Mouse (Mus musculus): ENCODE results near the gene Psrc1.

Psrc1 gene

DNA sequence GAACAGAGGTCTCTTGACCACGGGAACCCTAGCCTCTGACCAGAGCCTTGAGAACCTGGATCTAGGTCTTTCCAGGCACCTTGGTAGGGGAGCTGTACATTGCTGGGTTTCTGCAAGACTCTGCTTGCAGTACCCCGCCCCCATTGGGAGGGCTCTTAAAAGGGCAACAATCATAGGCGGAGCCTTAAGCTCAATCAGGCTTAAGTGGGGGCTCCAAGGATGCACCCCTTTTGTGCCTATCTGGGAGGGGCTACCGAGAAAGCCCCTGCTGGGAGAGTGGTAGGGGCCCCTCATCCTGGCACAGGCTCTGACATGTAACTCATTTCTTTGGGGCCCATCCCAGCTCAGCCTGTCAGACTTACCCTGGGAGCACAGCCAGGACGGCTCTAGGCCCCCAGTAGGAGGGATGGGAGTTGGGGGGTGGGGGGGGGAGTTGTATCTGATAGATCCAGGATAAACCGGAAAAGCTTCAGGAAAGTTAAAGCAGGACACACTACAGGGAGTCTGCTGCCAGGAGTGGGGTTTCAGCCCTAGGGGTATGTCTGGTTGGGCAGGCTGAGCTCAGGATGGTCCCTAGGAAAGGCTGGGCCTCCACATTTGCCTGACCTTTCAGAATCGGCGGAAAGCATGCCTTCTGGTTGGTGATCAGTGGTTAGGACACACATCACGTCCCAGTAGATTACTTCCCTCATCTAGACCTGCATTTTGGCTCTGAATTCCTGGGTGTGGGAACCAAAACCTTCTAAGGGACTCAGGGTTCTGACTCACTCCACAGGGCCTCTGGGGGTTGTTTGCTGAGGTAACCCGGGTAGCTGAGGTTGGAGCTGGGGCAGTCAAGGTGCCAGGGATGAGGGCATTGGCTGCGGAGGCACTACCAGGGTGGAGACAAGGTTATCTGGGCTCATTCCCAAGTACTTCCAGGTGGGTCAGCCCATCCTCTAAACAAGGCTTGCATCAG is 40.5 kb downstream of the Psrc1 start:
- no peak for DNase-seq (ENCODE audit: low spot score)

GRCm38 (mm10) chr3:108424944-108425623 is 41.4 kb downstream of the Psrc1 start:
- DNase-seq (ENCODE audit: low spot score): no peak

DNA sequence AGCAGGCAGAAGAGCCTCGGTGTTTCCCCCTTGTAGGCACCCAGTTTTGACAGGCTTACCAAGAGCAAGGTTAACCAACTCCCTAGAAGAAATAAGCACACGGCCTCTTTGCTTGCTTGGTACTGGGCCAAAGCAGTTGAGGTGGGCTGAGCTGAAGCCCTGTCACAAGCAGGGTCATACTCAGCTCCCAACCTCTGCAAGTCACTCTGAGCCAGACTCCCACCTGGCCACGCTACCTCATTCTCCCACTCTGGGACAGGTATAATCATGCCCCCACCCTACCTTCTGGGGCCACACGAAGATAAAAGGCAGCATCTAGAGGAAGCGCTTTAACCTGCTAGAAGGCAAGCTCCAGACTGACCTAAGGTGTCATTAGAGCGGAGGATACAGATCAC is 42.0 kb downstream of the Psrc1 start:
- DNase-seq (ENCODE audit: low spot score): no peak

DNA sequence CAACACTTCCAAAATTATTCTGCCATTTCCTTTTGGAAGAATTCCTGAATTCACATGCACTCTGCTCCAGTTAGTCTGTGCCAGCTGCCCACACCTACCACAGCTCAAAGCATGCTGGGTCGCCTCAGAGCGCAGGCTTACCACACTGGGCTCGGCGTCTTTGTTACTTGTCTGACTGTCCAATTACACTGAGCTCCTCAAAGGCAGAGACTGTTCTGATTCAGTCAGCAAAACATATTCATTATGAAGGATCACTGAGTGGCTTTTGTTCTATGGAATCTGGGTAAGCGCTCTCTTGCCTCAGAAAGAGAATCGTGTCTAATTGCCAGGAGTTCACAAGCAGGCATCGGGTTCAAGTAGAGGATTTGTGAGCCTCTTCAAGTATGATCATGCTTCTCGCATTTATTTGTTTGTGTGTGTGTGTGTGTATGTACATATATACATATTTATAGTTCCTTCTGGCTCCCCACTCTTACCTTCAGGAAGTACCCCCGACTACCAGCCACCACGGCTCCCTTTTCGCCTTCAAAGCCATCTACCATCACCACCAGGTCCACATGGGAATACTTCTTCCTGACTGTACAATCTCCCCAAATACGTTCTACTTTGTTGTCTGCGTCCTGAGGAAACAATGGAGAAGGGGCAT is 49.0 kb downstream of the Psrc1 start:
- DNase-seq (ENCODE audit: low spot score): no peak

- DNase-seq (ENCODE audit: low spot score): no peak
Observed at GRCm38 (mm10) chr3:108433188-108433880, 49.7 kb downstream of the Psrc1 start.

DNA sequence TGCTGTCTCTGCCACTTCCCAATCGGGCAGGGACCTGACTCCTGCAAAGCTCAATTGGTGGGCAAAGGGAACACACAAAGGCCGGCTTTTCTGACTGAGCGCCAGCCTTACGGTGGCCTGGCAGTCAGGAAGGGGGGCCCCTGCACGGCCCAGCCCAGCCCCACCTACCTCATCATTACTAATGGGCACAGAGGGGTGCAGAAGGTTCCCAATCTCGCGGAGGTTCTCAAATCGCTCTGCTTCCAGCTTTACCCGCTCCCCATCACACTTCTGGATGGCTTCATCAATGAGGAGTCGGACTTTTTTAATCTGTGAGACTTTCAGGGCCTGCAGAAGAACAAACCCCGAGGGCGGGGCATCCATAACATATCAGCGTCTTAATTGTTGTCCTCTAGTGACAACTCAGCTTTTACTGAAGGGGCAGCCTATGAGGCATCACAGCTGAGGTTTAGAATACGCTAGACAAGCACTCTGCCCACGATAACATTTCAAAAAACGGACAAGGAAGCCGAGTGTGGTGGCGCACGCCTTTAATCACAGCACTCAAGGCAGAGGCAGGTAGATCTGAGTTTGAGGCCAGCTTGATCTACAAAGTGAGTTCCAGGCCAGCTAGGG is 50.3 kb downstream of the Psrc1 start:
- DNase-seq (ENCODE audit: low spot score): no peak

- no peak for DNase-seq (ENCODE audit: low spot score)
Observed at GRCm38 (mm10) chr3:108435701-108436379, 52.2 kb downstream of the Psrc1 start.

GRCm38 (mm10) chr3:108436380-108436714 is 52.7 kb downstream of the Psrc1 start:
- DNase-seq (ENCODE audit: low spot score): no peak
